Mouse (Mus musculus): ENCODE results near the gene 9930021J03Rik.

- TF ChIP-seq CTCF (IDR thresholded peaks at IDR 0.05; ENCODE audit: control insufficient read depth, insufficient read depth, insufficient replicate concordance, low read depth, low read length): no peak
- no peak for TF ChIP-seq POLR2A (IDR thresholded peaks at IDR 0.05; ENCODE audit: control insufficient read depth, low read depth, low read length)
Measured at GRCm38 (mm10) chr19:29675562-29676078, 130.2 kb downstream of the 9930021J03Rik start.
